Mouse (Mus musculus): ENCODE data around the gene Cdkal1. TPM values are rescaled to one million over a fixed set of nuclear protein-coding genes. Genes with fewer than 3 reads are reported as not detected.

Gene Cdkal1
- polyA plus RNA-seq, 1 experiment from 2014 or later, result 35.4 TPM

DNA sequence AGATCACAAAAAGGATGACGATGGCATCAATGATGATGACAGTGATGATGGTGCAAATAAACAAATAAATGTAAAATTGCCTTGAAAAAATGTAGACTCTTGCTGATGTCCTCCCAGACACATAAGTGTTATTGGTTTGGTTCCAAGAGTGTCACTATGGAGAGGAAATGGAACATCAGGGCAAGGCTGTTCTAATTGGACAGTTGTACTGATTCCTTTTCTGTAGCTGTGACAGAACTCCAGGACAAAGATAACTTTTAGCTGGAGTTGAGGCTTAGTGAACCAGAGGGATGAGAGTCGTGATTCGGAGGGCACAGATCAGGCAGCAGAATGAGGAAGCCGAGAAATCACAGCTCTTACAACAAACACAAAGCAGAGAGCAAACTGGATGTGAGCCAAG lies 111.7 kb downstream of the Cdkal1 start:
- Histone ChIP-seq H3K9me3 (ENCODE audit: low read depth, low read length) (no peaks in the 10 kb centered on the region), H3K4me3 (ENCODE audit: low read depth, low read length) (no peak overlapping the region), H3K4me2 (no peak overlapping the region), H3K36me3 (ENCODE audit: insufficient read depth) (no peaks in the 10 kb centered on the region), H3K4me1 (ENCODE audit: insufficient read depth) (peaks cover 4% of the 10 kb centered on the region; the same call in 1 of the 2 replicates), H3K27ac (ENCODE audit: low read depth) (peak overlapping the region; percentile 33; the same call in 1 of the 2 replicates), H3K9ac (no peak overlapping the region), H3K27me3 (ENCODE audit: insufficient read depth, low read length) (no peaks in the 10 kb centered on the region)
- no peak for TF ChIP-seq CTCF (IDR thresholded peaks at IDR 0.05; ENCODE audit: low read depth)
- DNase-seq, result peak; percentile 81
- 31% methylated on average over 4 of the region's 4 CpGs for WGBS
- ATAC-seq (ENCODE audit: insufficient read depth), result peak; percentile 80

DNA sequence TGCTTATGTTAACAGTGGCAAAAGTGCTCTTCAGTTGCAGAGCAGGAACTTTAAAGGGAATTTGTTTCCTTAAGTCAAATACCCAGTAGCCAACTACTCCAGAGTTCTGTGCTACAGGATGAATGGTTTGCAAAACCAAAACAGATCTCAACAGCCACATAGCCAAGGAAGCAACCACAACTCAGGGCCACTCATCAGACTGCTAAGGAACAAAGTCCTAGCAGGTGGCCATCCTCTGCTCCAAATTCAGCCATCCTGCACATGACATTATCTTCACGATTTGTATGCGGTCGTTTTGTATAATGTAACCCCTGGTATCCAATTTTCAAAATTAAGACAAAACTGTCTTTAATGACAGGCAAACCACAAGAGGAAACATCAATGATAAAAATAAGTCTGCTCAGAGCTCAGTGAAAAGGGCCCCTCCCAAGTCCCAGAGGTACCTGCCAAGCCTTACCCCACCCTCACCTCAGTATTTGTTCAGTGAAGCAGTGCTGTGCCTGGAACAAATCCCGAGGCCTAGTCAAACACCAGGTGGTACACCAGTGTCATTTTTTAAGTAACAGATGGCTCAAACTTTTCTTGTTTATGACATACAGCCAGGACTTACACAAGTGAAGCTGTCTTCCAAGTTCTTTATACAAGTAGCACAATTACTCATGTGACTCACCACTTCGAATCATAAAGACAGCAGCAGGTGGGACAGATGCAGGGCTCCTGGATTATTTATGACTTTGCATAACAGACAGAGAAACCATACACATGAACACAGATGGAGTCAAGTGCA lies 117.6 kb downstream of the Cdkal1 start:
- no peak for TF ChIP-seq CTCF (IDR thresholded peaks at IDR 0.05; ENCODE audit: low read depth)
- Histone ChIP-seq H3K4me1 (ENCODE audit: insufficient read depth) (0 out of 2 replicates have a peak, but pooled peaks cover 2% of the 10 kb centered on the region), H3K4me3 (ENCODE audit: low read depth, low read length) (no peak overlapping the region), H3K9ac (no peak overlapping the region), H3K27me3 (ENCODE audit: insufficient read depth, low read length) (no peaks in the 10 kb centered on the region), H3K9me3 (ENCODE audit: low read depth, low read length) (no peaks in the 10 kb centered on the region), H3K27ac (ENCODE audit: low read depth) (no peak overlapping the region), H3K36me3 (ENCODE audit: insufficient read depth) (no peaks in the 10 kb centered on the region), H3K4me2 (no peak overlapping the region)
- no peak for DNase-seq
- ATAC-seq (ENCODE audit: insufficient read depth), result no peak
- 70% methylated on average over 5 of the region's 5 CpGs for WGBS

DNA sequence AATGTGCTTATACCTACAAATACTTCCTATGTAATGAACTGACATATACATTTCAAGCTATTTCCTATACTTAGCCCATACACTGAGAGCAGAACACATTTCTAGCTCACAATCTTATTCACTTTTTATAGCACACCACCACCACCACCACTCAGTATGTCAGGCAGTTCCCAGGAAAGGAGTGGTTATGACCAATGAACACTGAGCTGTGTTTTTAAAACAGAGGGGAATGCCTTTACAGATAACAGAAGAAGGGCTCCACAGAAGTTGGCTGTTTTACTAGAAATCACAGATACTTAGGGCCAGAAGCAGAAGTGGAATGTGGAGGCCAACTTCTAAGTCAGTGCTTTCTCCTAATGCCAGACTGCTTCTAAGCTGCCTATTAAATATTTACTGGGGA lies 121.0 kb downstream of the Cdkal1 start:
- H3K27me3 ChIP-seq (ENCODE audit: insufficient read depth, low read length), result no peaks in the 10 kb centered on the region
- DNase-seq, result peak; percentile 68
- no peak for TF ChIP-seq CTCF (IDR thresholded peaks at IDR 0.05; ENCODE audit: low read depth)
- 0 out of 2 replicates have a peak, but pooled peaks cover 2% of the 10 kb centered on the region for H3K4me1 ChIP-seq (ENCODE audit: insufficient read depth)
- H3K27ac ChIP-seq (ENCODE audit: low read depth), result no peak overlapping the region
- H3K4me3 ChIP-seq (ENCODE audit: low read depth, low read length), result no peak overlapping the region
- H3K9me3 ChIP-seq (ENCODE audit: low read depth, low read length), result no peaks in the 10 kb centered on the region
- no peaks in the 10 kb centered on the region for H3K36me3 ChIP-seq (ENCODE audit: insufficient read depth)
- ATAC-seq (ENCODE audit: insufficient read depth), result peak; percentile 62; the same call in 1 of the 2 replicates
- no peak overlapping the region for H3K9ac ChIP-seq
- H3K4me2 ChIP-seq, result no peak overlapping the region

DNA sequence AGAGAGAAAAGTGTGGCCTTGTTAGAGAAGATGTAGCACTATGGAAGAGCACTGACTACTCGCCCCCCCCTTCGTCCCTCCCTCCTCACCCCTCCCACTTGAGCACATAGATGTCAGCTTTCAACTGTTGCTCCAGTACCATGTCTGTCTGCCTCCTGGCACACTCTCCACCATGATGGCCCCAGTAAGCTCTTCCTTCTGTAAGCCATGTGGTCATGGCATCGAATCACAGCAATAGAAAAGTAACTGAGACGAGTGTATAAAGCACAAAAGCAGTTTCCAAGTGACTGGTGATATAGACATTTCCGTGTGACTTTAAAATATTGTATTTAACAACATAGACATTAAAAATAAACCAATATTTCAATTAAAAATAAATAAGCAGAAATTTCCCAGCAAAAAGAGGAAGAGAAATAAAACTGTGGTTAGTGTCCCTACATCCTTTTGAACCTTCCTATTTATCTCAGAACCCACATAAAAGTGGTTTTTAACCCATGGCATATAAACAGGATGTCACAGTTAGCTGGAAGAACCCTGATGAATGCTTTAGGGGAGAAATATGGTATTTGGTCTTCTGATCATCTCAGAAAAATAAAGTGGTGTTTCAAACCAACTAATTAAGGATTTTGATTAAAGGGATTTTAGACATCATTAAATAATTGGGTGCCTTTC lies 129.2 kb downstream of the Cdkal1 start:
- ATAC-seq (ENCODE audit: insufficient read depth), result no peak
- WGBS, result 63% methylated on average over 5 of the region's 5 CpGs
- TF ChIP-seq CTCF (IDR thresholded peaks at IDR 0.05; ENCODE audit: low read depth), result no peak
- Histone ChIP-seq H3K36me3 (ENCODE audit: insufficient read depth) (no peaks in the 10 kb centered on the region), H3K4me2 (no peak overlapping the region), H3K9ac (no peak overlapping the region), H3K27me3 (ENCODE audit: insufficient read depth, low read length) (no peaks in the 10 kb centered on the region), H3K4me1 (ENCODE audit: insufficient read depth) (no peaks in the 10 kb centered on the region), H3K9me3 (ENCODE audit: low read depth, low read length) (no peaks in the 10 kb centered on the region), H3K4me3 (ENCODE audit: low read depth, low read length) (no peak overlapping the region), H3K27ac (ENCODE audit: low read depth) (no peak overlapping the region)
- DNase-seq, result no peak

DNA sequence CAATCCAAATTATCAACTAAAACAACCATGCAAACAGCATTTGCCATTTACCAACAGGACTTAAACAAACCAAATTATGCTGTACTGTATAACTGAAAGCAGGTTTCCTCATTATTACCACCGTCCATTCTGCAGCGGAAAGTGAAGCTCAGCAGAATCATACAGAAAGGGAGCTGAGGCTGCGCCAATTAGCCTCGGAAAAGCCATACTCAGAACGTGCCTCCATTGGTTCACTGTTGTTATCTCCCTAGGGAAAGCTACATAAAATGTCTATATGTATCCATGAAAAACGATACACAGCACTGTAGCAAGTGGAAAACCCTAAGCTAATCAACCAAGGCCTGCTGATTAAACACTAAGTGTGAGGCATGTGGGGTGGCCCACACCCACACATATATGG lies 130.6 kb downstream of the Cdkal1 start:
- H3K36me3 ChIP-seq (ENCODE audit: insufficient read depth), result no peaks in the 10 kb centered on the region
- DNase-seq (no peak), ATAC-seq (ENCODE audit: insufficient read depth) (no peak)
- no peak overlapping the region for H3K9ac ChIP-seq
- TF ChIP-seq CTCF (IDR thresholded peaks at IDR 0.05; ENCODE audit: low read depth), result no peak
- no peaks in the 10 kb centered on the region for H3K9me3 ChIP-seq (ENCODE audit: low read depth, low read length)
- no peaks in the 10 kb centered on the region for H3K4me1 ChIP-seq (ENCODE audit: insufficient read depth)
- H3K27ac ChIP-seq (ENCODE audit: low read depth), result no peak overlapping the region
- 84% methylated on average over 6 of the region's 6 CpGs for WGBS
- no peak overlapping the region for H3K4me2 ChIP-seq
- no peak overlapping the region for H3K4me3 ChIP-seq (ENCODE audit: low read depth, low read length)
- no peaks in the 10 kb centered on the region for H3K27me3 ChIP-seq (ENCODE audit: insufficient read depth, low read length)

DNA sequence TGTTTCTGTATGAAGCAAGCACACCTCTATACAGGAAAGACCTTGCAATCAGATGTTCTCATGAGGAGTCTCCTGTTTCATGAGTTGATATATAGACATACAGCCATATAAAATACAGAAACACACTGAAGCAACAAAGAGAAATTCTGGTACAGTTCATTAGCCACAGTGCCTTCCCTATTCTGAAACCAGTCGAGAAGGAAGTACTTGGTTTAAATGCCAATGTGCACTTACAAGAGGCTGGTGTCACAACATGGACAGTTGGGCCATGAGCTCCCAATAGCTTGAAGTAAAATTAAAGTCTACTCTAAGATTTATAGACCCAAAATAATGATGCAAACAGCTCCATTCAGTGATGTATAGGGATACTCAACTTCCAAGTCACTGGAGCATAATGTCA lies 132.3 kb downstream of the Cdkal1 start:
- H3K4me3 ChIP-seq (ENCODE audit: low read depth, low read length), result no peak overlapping the region
- no peaks in the 10 kb centered on the region for H3K4me1 ChIP-seq (ENCODE audit: insufficient read depth)
- 62% methylated on average over 1 of the region's 1 CpGs for WGBS
- ATAC-seq (ENCODE audit: insufficient read depth), result no peak
- no peaks in the 10 kb centered on the region for H3K9me3 ChIP-seq (ENCODE audit: low read depth, low read length)
- H3K27ac ChIP-seq (ENCODE audit: low read depth), result no peak overlapping the region
- H3K9ac ChIP-seq, result no peak overlapping the region
- no peak for DNase-seq
- no peaks in the 10 kb centered on the region for H3K27me3 ChIP-seq (ENCODE audit: insufficient read depth, low read length)
- no peak overlapping the region for H3K4me2 ChIP-seq
- H3K36me3 ChIP-seq (ENCODE audit: insufficient read depth), result no peaks in the 10 kb centered on the region
- TF ChIP-seq CTCF (IDR thresholded peaks at IDR 0.05; ENCODE audit: low read depth), result no peak

DNA sequence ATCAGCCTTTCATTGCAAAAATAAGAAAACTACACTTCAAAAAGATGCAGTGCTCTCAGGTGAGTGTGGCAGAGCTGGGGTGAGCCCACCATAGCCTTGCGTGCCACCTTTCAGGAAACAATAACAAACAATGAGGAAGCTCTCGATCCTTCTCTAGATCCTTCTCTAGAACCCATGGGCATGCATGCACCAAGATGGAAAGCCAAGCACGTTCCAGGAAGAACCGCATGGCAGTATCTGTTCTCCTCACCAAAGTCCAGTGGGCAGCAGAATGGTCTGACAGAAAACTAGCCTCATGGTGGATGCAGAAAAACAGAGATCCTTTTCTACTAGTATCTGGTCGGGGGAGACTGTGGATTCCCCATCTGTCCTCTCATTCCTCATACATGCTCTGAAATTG lies 134.3 kb downstream of the Cdkal1 start:
- no peak for TF ChIP-seq CTCF (IDR thresholded peaks at IDR 0.05; ENCODE audit: low read depth)
- no peak overlapping the region for H3K4me3 ChIP-seq (ENCODE audit: low read depth, low read length)
- no peak overlapping the region for H3K9ac ChIP-seq
- no peaks in the 10 kb centered on the region for H3K9me3 ChIP-seq (ENCODE audit: low read depth, low read length)
- no peak for ATAC-seq (ENCODE audit: insufficient read depth)
- no peaks in the 10 kb centered on the region for H3K4me1 ChIP-seq (ENCODE audit: insufficient read depth)
- H3K36me3 ChIP-seq (ENCODE audit: insufficient read depth), result 0 out of 2 replicates have a peak, but pooled peaks cover 4% of the 10 kb centered on the region
- DNase-seq, result no peak
- no peak overlapping the region for H3K27ac ChIP-seq (ENCODE audit: low read depth)
- H3K4me2 ChIP-seq, result no peak overlapping the region
- WGBS, result 86% methylated on average over 5 of the region's 5 CpGs
- H3K27me3 ChIP-seq (ENCODE audit: insufficient read depth, low read length), result no peaks in the 10 kb centered on the region

All from lung, embryonic 14.5 days (tissue).